Mouse (Mus musculus): ENCODE measurements around the gene Lad1. TPM values are rescaled to one million over a fixed set of nuclear protein-coding genes. Genes with fewer than 3 reads are reported as not detected.

Lad1 gene
- polyA plus RNA-seq, 1 experiment: not detected

- Histone ChIP-seq H3K4me1 (ENCODE audit: control insufficient read depth, insufficient read depth, insufficient read length, low read length) (no peaks in the 10 kb centered on the region), H3K27ac (replicated peaks; ENCODE audit: low read depth, low read length) (no peak overlapping the region), H3K4me3 (ENCODE audit: insufficient read depth, low read depth, low read length) (no peak overlapping the region)
Observed at GRCm38 (mm10) chr1:135865518-135866194, 47.3 kb downstream of the Lad1 start.

GRCm38 (mm10) chr1:135868570-135868969, 50.2 kb downstream of the Lad1 start:
- H3K4me1 ChIP-seq (ENCODE audit: control insufficient read depth, insufficient read depth, insufficient read length, low read length): no peaks in the 10 kb centered on the region

GRCm38 (mm10) chr1:135872991-135873390, 54.6 kb downstream of the Lad1 start:
- no peaks in the 10 kb centered on the region for H3K4me1 ChIP-seq (ENCODE audit: control insufficient read depth, insufficient read depth, insufficient read length, low read length)
- no peak overlapping the region for H3K27ac ChIP-seq (replicated peaks; ENCODE audit: low read depth, low read length)
- no peak overlapping the region for H3K4me3 ChIP-seq (ENCODE audit: insufficient read depth, low read depth, low read length)

More at GRCm38 (mm10) chr1:135868570-135868969, 50.2 kb downstream of the Lad1 start:
- H3K27ac ChIP-seq (replicated peaks; ENCODE audit: low read depth, low read length): no peak overlapping the region
- no peak overlapping the region for H3K4me3 ChIP-seq (ENCODE audit: insufficient read depth, low read depth, low read length)

- H3K4me1 ChIP-seq (ENCODE audit: control insufficient read depth, insufficient read depth, insufficient read length, low read length): no peaks in the 10 kb centered on the region
Observed at GRCm38 (mm10) chr1:135877248-135877647, 58.9 kb downstream of the Lad1 start.

GRCm38 (mm10) chr1:135882385-135883109, 64.1 kb downstream of the Lad1 start:
- H3K27ac ChIP-seq (replicated peaks; ENCODE audit: low read depth, low read length): no peak overlapping the region
- no peak overlapping the region for H3K4me3 ChIP-seq (ENCODE audit: insufficient read depth, low read depth, low read length)
- H3K4me1 ChIP-seq (ENCODE audit: control insufficient read depth, insufficient read depth, insufficient read length, low read length): no peaks in the 10 kb centered on the region

More at GRCm38 (mm10) chr1:135877248-135877647, 58.9 kb downstream of the Lad1 start:
- Histone ChIP-seq H3K27ac (replicated peaks; ENCODE audit: low read depth, low read length) (no peak overlapping the region), H3K4me3 (ENCODE audit: insufficient read depth, low read depth, low read length) (no peak overlapping the region)

Other genes starting within 250 kb of the Lad1 start
- 5.5 and 7.8 TPM in 2 replicates for gene Nav1, start 211.3 kb upstream of the Lad1 start, polyA plus RNA-seq (2012; ENCODE audit: insufficient read depth, insufficient read length, missing spikeins)
- 33.7 and 37.2 TPM in 2 replicates for gene Csrp1, start 98.5 kb upstream of the Lad1 start, polyA plus RNA-seq (2012; ENCODE audit: insufficient read depth, insufficient read length, missing spikeins)
- gene Phlda3, start 52.5 kb upstream of the Lad1 start, polyA plus RNA-seq (2012; ENCODE audit: insufficient read depth, insufficient read length, missing spikeins): 498 and 651 TPM in 2 replicates
- gene Tnni1, start 39.2 kb upstream of the Lad1 start, polyA plus RNA-seq (2012; ENCODE audit: insufficient read depth, insufficient read length, missing spikeins): 13.6 and 19.7 TPM in 2 replicates
- not detected in 2 replicates for gene Tnnt2, start 17.8 kb downstream of the Lad1 start, polyA plus RNA-seq (2012; ENCODE audit: insufficient read depth, insufficient read length, missing spikeins)
- gene Pkp1, start 100.6 kb downstream of the Lad1 start, polyA plus RNA-seq (2012; ENCODE audit: insufficient read depth, insufficient read length, missing spikeins): not detected in 2 replicates
- gene Igfn1, start 187.7 kb downstream of the Lad1 start, polyA plus RNA-seq (2012; ENCODE audit: insufficient read depth, insufficient read length, missing spikeins): not detected in 2 replicates
- gene Tmem9, start 189.6 kb downstream of the Lad1 start, polyA plus RNA-seq (2012; ENCODE audit: insufficient read depth, insufficient read length, missing spikeins): 20.0 and 26.3 TPM in 2 replicates
- not detected in 2 replicates for gene Ascl5, start 232.2 kb downstream of the Lad1 start, polyA plus RNA-seq (2012; ENCODE audit: insufficient read depth, insufficient read length, missing spikeins)
- 3.4 and 11.1 TPM in 2 replicates for gene Cacna1s, start 234.2 kb downstream of the Lad1 start, polyA plus RNA-seq (2012; ENCODE audit: insufficient read depth, insufficient read length, missing spikeins)